Mouse (Mus musculus): ENCODE measurements around the gene Chrna1. TPM values are rescaled to one million over a fixed set of nuclear protein-coding genes. Genes with fewer than 3 reads are reported as not detected.

Chrna1 gene
- polyA plus RNA-seq, 1 experiment from 2014 or later: 25.9 TPM

DNA sequence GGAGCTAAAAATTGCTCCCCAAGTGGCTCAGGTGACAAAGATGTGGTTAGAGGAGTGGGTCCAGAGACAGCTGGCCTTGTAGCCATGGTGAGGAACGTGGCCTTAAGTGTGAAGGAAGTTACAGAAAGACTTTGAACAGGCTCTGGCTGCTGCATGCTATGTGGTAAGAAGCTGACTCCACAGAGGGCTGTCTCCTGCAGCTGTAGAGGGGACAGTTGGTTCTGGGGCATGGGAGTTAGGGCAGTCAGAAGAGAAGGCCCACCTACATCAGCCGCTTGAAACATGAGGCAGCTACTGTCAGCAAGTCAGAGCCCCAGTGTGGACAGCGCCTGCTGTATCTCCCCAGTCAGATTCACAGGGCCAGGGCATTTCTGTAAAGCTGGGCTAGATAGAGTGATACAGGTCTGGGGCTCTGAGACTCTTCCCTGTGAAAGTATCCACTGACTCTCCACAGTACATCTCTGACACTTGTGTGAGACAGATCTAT, 29.6 kb upstream of the Chrna1 start:
- no peak overlapping the region for H3K4me2 ChIP-seq (ENCODE audit: low read depth, low read length)
- WGBS: 91% methylated on average over 3 of the region's 3 CpGs
- no peaks in the 10 kb centered on the region for H3K27me3 ChIP-seq (replicated peaks; ENCODE audit: control insufficient read depth, insufficient read depth, low read length)
- H3K27ac ChIP-seq (replicated peaks; ENCODE audit: low read depth, low read length): no peak overlapping the region
- H3K36me3 ChIP-seq (ENCODE audit: control insufficient read depth, insufficient read depth, low read length): peaks cover 20% of the 10 kb centered on the region
- H3K9me3 ChIP-seq (ENCODE audit: control insufficient read depth, low read length): no peaks in the 10 kb centered on the region
- DNase-seq (ENCODE audit: low spot score): no peak
- H3K4me1 ChIP-seq (ENCODE audit: control insufficient read depth, insufficient read depth, low read length): 0 out of 2 replicates have a peak, but pooled peaks cover 7% of the 10 kb centered on the region
- no peak overlapping the region for H3K4me3 ChIP-seq (ENCODE audit: low read depth, low read length)
- ATAC-seq (ENCODE audit: low read depth): no peak
- H3K9ac ChIP-seq (ENCODE audit: low read depth, low read length): no peak overlapping the region

DNA sequence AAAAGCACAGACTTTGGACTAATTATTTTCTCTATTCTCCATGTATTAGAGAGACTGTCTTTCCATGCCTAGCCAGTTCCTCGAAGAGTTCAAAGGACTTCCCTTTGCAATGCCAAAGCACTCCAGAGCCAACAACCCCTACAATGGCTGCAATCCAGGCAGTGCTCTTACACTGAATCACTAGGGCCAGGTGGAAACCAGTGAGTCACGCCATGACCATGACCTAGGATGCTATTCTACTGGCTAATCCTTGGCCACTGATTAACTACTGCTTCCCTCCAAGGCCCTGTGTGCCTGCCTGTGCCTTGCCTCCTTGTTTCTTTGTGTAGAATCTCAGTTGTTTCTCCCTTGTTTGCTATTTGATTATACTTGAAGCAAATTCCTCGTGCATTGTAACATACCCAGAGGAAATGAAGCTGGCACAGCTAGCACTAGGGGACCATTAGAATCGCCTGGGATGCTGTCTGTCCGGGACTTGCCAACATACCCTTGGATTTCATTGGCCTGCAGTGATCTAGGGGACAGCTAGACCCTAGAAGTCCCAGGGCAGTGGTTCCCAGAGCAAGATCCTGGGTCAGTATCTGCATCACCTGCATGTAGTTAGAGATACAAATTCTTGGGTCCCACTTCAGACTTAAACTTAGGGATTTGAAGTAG, 29.1 kb upstream of the Chrna1 start:
- peaks cover 16% of the 10 kb centered on the region for H3K36me3 ChIP-seq (ENCODE audit: control insufficient read depth, insufficient read depth, low read length)
- H3K27ac ChIP-seq (replicated peaks; ENCODE audit: low read depth, low read length): no peak overlapping the region
- no peak overlapping the region for H3K4me3 ChIP-seq (ENCODE audit: low read depth, low read length)
- no peak overlapping the region for H3K9ac ChIP-seq (ENCODE audit: low read depth, low read length)
- 0 out of 2 replicates have a peak, but pooled peaks cover 7% of the 10 kb centered on the region for H3K4me1 ChIP-seq (ENCODE audit: control insufficient read depth, insufficient read depth, low read length)
- ATAC-seq (ENCODE audit: low read depth) (no peak), DNase-seq (ENCODE audit: low spot score) (no peak)
- H3K9me3 ChIP-seq (ENCODE audit: control insufficient read depth, low read length): no peaks in the 10 kb centered on the region
- 78% methylated on average over 5 of the region's 5 CpGs for WGBS
- H3K4me2 ChIP-seq (ENCODE audit: low read depth, low read length): no peak overlapping the region
- H3K27me3 ChIP-seq (replicated peaks; ENCODE audit: control insufficient read depth, insufficient read depth, low read length): no peaks in the 10 kb centered on the region

DNA sequence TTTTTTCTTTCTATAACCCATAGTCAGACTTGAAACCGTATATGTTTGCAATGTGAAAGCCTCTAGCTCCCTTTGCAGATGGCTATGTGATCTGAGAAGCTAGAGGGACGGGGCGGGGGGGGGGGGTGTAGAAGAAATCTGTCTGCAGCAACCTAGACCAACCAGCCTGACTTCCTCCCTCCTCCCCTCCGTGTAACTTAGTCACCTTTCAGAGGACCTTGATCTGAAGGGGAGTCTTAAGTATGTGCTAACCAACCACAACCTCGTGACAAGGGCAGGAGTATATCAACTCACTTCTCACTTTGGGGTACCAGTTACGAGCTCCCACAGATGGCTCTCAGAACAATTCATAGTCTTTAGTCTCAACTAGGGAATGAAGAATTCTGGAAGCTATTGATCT, 28.3 kb upstream of the Chrna1 start:
- ATAC-seq (ENCODE audit: low read depth) (no peak), DNase-seq (ENCODE audit: low spot score) (no peak)
- no peak overlapping the region for H3K4me3 ChIP-seq (ENCODE audit: low read depth, low read length)
- no peak overlapping the region for H3K27ac ChIP-seq (replicated peaks; ENCODE audit: low read depth, low read length)
- H3K9me3 ChIP-seq (ENCODE audit: control insufficient read depth, low read length): no peaks in the 10 kb centered on the region
- H3K27me3 ChIP-seq (replicated peaks; ENCODE audit: control insufficient read depth, insufficient read depth, low read length): no peaks in the 10 kb centered on the region
- H3K4me2 ChIP-seq (ENCODE audit: low read depth, low read length): no peak overlapping the region
- H3K9ac ChIP-seq (ENCODE audit: low read depth, low read length): no peak overlapping the region
- 0 out of 2 replicates have a peak, but pooled peaks cover 7% of the 10 kb centered on the region for H3K4me1 ChIP-seq (ENCODE audit: control insufficient read depth, insufficient read depth, low read length)
- peaks cover 16% of the 10 kb centered on the region for H3K36me3 ChIP-seq (ENCODE audit: control insufficient read depth, insufficient read depth, low read length)
- WGBS: 53% methylated on average over 6 of the region's 6 CpGs

DNA sequence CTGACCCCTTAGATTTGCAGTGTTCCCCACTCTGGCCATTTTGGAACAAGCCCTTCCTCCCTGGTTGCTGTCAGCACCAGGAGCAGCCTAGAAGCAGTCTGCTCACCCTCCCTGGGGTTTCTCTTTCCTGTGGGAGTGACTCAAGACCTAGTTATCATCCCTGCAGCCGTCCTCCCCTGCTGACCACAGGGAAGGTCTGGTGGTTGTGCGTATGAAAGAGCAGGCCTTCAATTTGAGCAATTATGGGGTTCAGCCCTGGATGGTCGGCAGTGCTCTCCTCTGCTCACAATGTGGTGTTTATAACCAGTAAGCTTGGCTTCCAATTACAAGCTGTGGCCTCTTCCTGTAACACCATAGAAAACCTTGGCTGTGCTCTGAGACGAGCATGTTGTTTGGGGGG, 27.5 kb upstream of the Chrna1 start:
- DNase-seq (ENCODE audit: low spot score) (peak; percentile 76), ATAC-seq (ENCODE audit: low read depth) (peak; percentile 73)

DNA sequence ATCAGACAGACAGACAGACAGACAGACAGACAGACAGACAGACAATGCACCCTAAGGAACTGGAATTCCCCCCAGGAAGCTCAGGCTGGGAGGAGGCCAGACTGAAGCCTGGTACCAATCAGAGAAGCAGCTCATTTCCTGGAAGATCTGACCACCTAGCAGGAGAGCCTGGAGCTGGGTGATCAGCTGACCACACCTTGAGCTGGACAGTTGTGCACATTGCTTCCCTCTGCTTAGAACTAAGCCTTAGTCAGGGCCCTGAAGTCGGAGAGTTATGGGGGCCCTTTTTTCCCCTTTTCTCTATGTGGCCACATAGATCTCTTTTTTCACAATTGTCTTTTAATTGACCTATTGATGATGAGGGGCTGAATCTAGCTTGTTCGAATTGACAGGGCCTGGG, 27.0 kb upstream of the Chrna1 start:
- WGBS: 54% methylated on average over 2 of the region's 2 CpGs
- no peak for DNase-seq (ENCODE audit: low spot score)
- H3K9me3 ChIP-seq (ENCODE audit: control insufficient read depth, low read length): no peaks in the 10 kb centered on the region
- no peak overlapping the region for H3K27ac ChIP-seq (replicated peaks; ENCODE audit: low read depth, low read length)
- no peak overlapping the region for H3K4me2 ChIP-seq (ENCODE audit: low read depth, low read length)
- no peak overlapping the region for H3K4me3 ChIP-seq (ENCODE audit: low read depth, low read length)
- H3K36me3 ChIP-seq (ENCODE audit: control insufficient read depth, insufficient read depth, low read length): peaks cover 11% of the 10 kb centered on the region
- no peaks in the 10 kb centered on the region for H3K27me3 ChIP-seq (replicated peaks; ENCODE audit: control insufficient read depth, insufficient read depth, low read length)
- no peak for ATAC-seq (ENCODE audit: low read depth)
- H3K4me1 ChIP-seq (ENCODE audit: control insufficient read depth, insufficient read depth, low read length): 0 out of 2 replicates have a peak, but pooled peaks cover 7% of the 10 kb centered on the region
- H3K9ac ChIP-seq (ENCODE audit: low read depth, low read length): no peak overlapping the region

More for the DNA sequence above, 27.5 kb upstream of the Chrna1 start:
- Histone ChIP-seq H3K9ac (ENCODE audit: low read depth, low read length) (no peak overlapping the region), H3K36me3 (ENCODE audit: control insufficient read depth, insufficient read depth, low read length) (peaks cover 15% of the 10 kb centered on the region), H3K4me1 (ENCODE audit: control insufficient read depth, insufficient read depth, low read length) (0 out of 2 replicates have a peak, but pooled peaks cover 7% of the 10 kb centered on the region), H3K27ac (replicated peaks; ENCODE audit: low read depth, low read length) (0 out of 2 replicates have a peak overlapping the region, but pooled peaks have one; percentile 17), H3K9me3 (ENCODE audit: control insufficient read depth, low read length) (no peaks in the 10 kb centered on the region), H3K4me2 (ENCODE audit: low read depth, low read length) (no peak overlapping the region), H3K27me3 (replicated peaks; ENCODE audit: control insufficient read depth, insufficient read depth, low read length) (no peaks in the 10 kb centered on the region), H3K4me3 (ENCODE audit: low read depth, low read length) (no peak overlapping the region)
- WGBS: 21% methylated on average over 4 of the region's 4 CpGs

DNA sequence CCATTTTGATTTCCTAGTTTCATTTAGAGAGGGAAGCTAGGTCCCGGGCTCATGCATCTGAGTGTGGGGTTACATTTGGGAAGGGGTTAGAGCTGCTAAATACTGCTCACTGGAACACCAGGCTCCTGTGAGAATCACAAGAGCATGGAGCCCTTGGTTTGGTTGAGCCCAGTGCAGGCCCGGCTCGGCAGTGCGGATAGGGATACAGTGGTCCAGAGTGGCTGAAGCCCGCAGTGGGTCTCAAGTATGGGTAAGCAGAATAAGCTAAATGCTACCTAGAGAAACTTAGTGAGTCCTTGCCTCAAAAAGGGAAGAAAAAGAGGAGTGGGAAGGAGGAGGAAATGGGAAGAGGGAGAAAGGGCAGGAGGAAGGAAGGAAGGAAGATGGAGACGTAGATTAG, 26.5 kb upstream of the Chrna1 start:
- 85% methylated on average over 6 of the region's 6 CpGs for WGBS
- Histone ChIP-seq H3K4me2 (ENCODE audit: low read depth, low read length) (no peak overlapping the region), H3K4me1 (ENCODE audit: control insufficient read depth, insufficient read depth, low read length) (0 out of 2 replicates have a peak, but pooled peaks cover 7% of the 10 kb centered on the region), H3K9ac (ENCODE audit: low read depth, low read length) (no peak overlapping the region), H3K27me3 (replicated peaks; ENCODE audit: control insufficient read depth, insufficient read depth, low read length) (no peaks in the 10 kb centered on the region), H3K36me3 (ENCODE audit: control insufficient read depth, insufficient read depth, low read length) (peaks cover 11% of the 10 kb centered on the region), H3K9me3 (ENCODE audit: control insufficient read depth, low read length) (no peaks in the 10 kb centered on the region), H3K27ac (replicated peaks; ENCODE audit: low read depth, low read length) (no peak overlapping the region), H3K4me3 (ENCODE audit: low read depth, low read length) (no peak overlapping the region)
- ATAC-seq (ENCODE audit: low read depth) (no peak), DNase-seq (ENCODE audit: low spot score) (no peak)

DNA sequence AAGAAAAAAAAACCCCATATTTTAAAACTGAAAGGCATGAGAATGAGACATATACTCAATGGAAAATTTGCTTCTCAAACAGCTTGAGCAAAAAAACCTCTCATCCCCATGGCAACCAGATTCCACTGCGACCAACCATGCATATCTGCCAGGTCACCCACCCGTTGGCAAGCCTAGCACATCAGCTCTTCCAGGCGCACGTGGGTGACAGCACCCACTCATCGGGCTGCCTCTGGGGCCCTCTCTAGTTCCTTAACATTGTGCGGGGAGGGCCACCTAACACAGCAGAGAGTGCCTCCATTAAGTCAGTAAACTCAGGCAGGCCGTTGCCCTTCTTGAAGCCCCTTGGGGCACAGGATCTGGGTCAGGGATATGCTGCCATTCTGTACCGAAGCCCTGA, 24.9 kb upstream of the Chrna1 start:
- ATAC-seq (ENCODE audit: low read depth) (no peak), DNase-seq (ENCODE audit: low spot score) (no peak)
- no peak overlapping the region for H3K4me2 ChIP-seq (ENCODE audit: low read depth, low read length)
- WGBS: 67% methylated on average over 8 of the region's 8 CpGs
- 0 out of 2 replicates have a peak, but pooled peaks cover 7% of the 10 kb centered on the region for H3K4me1 ChIP-seq (ENCODE audit: control insufficient read depth, insufficient read depth, low read length)
- H3K27me3 ChIP-seq (replicated peaks; ENCODE audit: control insufficient read depth, insufficient read depth, low read length): no peaks in the 10 kb centered on the region
- H3K36me3 ChIP-seq (ENCODE audit: control insufficient read depth, insufficient read depth, low read length): no peaks in the 10 kb centered on the region
- H3K9me3 ChIP-seq (ENCODE audit: control insufficient read depth, low read length): no peaks in the 10 kb centered on the region
- H3K9ac ChIP-seq (ENCODE audit: low read depth, low read length): no peak overlapping the region
- no peak overlapping the region for H3K4me3 ChIP-seq (ENCODE audit: low read depth, low read length)
- H3K27ac ChIP-seq (replicated peaks; ENCODE audit: low read depth, low read length): no peak overlapping the region

DNA sequence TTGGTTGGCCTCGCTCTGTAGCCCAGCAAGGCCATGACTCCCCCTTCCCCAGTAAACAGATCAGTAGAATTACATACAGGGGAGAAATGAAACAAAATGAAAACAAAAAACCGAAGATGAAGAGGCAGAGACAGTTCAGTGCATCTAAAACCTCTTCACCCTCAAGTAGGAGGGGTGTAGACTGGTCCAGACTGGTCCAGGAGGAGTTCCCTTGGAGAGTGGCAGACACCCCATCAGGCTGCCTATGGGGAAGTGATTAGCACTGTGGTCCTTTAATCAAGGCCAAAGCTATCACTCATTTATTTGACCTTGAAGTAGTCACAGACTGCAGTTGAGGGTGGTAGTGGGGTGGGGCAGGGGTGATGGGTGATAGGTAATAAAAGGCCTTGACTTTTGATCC, 24.4 kb upstream of the Chrna1 start:
- no peak for DNase-seq (ENCODE audit: low spot score)
- ATAC-seq (ENCODE audit: low read depth): no peak

DNA sequence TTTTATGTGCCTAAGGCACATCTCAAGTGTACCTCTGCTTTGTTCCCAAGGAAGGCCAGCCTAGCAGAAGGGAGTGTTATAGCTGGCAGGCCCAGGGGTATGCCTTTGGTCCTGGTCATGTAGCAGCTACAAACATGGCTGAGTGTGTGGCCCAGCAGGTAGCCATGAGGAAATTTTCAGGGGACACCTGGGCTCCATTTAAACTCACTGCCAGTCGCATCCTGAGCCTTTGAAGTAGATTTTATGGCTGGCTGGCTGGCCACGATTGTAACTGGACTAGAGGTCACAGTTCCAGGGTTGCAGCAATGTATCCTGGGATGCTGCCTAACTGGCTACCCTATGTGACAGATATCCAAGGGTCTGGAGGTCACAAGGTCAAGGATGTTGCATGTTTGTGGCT, 20.5 kb upstream of the Chrna1 start:
- H3K9ac ChIP-seq (ENCODE audit: low read depth, low read length): no peak overlapping the region
- no peak overlapping the region for H3K4me2 ChIP-seq (ENCODE audit: low read depth, low read length)
- no peak overlapping the region for H3K27ac ChIP-seq (replicated peaks; ENCODE audit: low read depth, low read length)
- no peaks in the 10 kb centered on the region for H3K36me3 ChIP-seq (ENCODE audit: control insufficient read depth, insufficient read depth, low read length)
- DNase-seq (ENCODE audit: low spot score) (no peak), ATAC-seq (ENCODE audit: low read depth) (no peak)
- 52% methylated on average over 2 of the region's 2 CpGs for WGBS
- H3K4me1 ChIP-seq (ENCODE audit: control insufficient read depth, insufficient read depth, low read length): 0 out of 2 replicates have a peak, but pooled peaks cover 11% of the 10 kb centered on the region
- no peaks in the 10 kb centered on the region for H3K27me3 ChIP-seq (replicated peaks; ENCODE audit: control insufficient read depth, insufficient read depth, low read length)
- H3K9me3 ChIP-seq (ENCODE audit: control insufficient read depth, low read length): no peaks in the 10 kb centered on the region
- H3K4me3 ChIP-seq (ENCODE audit: low read depth, low read length): no peak overlapping the region

More for the DNA sequence above, 24.4 kb upstream of the Chrna1 start:
- no peak overlapping the region for H3K9ac ChIP-seq (ENCODE audit: low read depth, low read length)
- 0 out of 2 replicates have a peak, but pooled peaks cover 7% of the 10 kb centered on the region for H3K4me1 ChIP-seq (ENCODE audit: control insufficient read depth, insufficient read depth, low read length)
- H3K4me2 ChIP-seq (ENCODE audit: low read depth, low read length): no peak overlapping the region
- H3K27me3 ChIP-seq (replicated peaks; ENCODE audit: control insufficient read depth, insufficient read depth, low read length): no peaks in the 10 kb centered on the region
- H3K27ac ChIP-seq (replicated peaks; ENCODE audit: low read depth, low read length): no peak overlapping the region
- WGBS: 70% methylated on average over 2 of the region's 2 CpGs
- H3K9me3 ChIP-seq (ENCODE audit: control insufficient read depth, low read length): no peaks in the 10 kb centered on the region
- H3K4me3 ChIP-seq (ENCODE audit: low read depth, low read length): no peak overlapping the region
- no peaks in the 10 kb centered on the region for H3K36me3 ChIP-seq (ENCODE audit: control insufficient read depth, insufficient read depth, low read length)
